Mouse (Mus musculus) CD4-positive, CD25-positive, alpha-beta regulatory T cell, adult 4 months (primary cell): Measurements from ENCODE around the gene Fabp7. TPM values are rescaled to one million over a fixed set of nuclear protein-coding genes. Genes with fewer than 3 reads are reported as not detected.

Experiments used
- ATAC-seq: one replicate; pipeline ENCODE4 v1.8.0; 2017
- polyA plus RNA-seq, 2 experiments: library from polyadenylated mRNA; unstranded; fragments of 100-300 nt; shearing (Covaris generic); gene quantifications; one replicate each; pipeline ENCODE4 v1.2.1; 2017

Gene Fabp7
- polyA plus RNA-seq: not detected

GRCm38 (mm10) chr10:57784876-57785150 lies at the start of gene Fabp7:
Fabp7 (plus strand) TSS chr10:57784881.
- no peak for ATAC-seq

- ATAC-seq: no peak
Measured at GRCm38 (mm10) chr10:57740733-57741132, 43.9 kb upstream of the Fabp7 start.

- ATAC-seq: no peak
Measured at GRCm38 (mm10) chr10:57741351-57741750, 43.3 kb upstream of the Fabp7 start.

GRCm38 (mm10) chr10:57743045-57743444 lies 41.6 kb upstream of the Fabp7 start:
- no peak for ATAC-seq

GRCm38 (mm10) chr10:57743606-57744016 lies 41.1 kb upstream of the Fabp7 start:
- peak; percentile 75 for ATAC-seq

GRCm38 (mm10) chr10:57744128-57744765 lies 40.4 kb upstream of the Fabp7 start:
- ATAC-seq: no peak

- peak; percentile 46 for ATAC-seq
Measured at GRCm38 (mm10) chr10:57745452-57745851, 39.2 kb upstream of the Fabp7 start.

GRCm38 (mm10) chr10:57747127-57747526 lies 37.6 kb upstream of the Fabp7 start:
- peak; percentile 51 for ATAC-seq

GRCm38 (mm10) chr10:57753343-57753742 lies 31.3 kb upstream of the Fabp7 start:
- peak; percentile 93 for ATAC-seq

GRCm38 (mm10) chr10:57755201-57755736 lies 29.4 kb upstream of the Fabp7 start:
- ATAC-seq: peak; percentile 29

GRCm38 (mm10) chr10:57758999-57759398 lies 25.7 kb upstream of the Fabp7 start:
- ATAC-seq: no peak

GRCm38 (mm10) chr10:57760694-57761093 lies 24.0 kb upstream of the Fabp7 start:
- peak; percentile 61 for ATAC-seq

GRCm38 (mm10) chr10:57763044-57763443 lies 21.6 kb upstream of the Fabp7 start:
- no peak for ATAC-seq

- ATAC-seq: no peak
Measured at GRCm38 (mm10) chr10:57783289-57784130, 1.2 kb upstream of the Fabp7 start.

GRCm38 (mm10) chr10:57784131-57784875 lies 378 bp upstream of the Fabp7 start:
- no peak for ATAC-seq

GRCm38 (mm10) chr10:57785552-57785951 lies 871 bp downstream of the Fabp7 start:
- no peak for ATAC-seq

GRCm38 (mm10) chr10:57792957-57793356 lies 8.3 kb downstream of the Fabp7 start:
- ATAC-seq: no peak

GRCm38 (mm10) chr10:57794018-57794417 lies 9.3 kb downstream of the Fabp7 start, which contains the start of gene Smpdl3a:
Smpdl3a (plus strand) TSS chr10:57794335.
- ATAC-seq: peak; percentile 1

GRCm38 (mm10) chr10:57794491-57795461 lies 10.1 kb downstream of the Fabp7 start:
- ATAC-seq: peak; percentile 47

- peak; percentile 10 for ATAC-seq
Measured at GRCm38 (mm10) chr10:57795542-57795941, 10.9 kb downstream of the Fabp7 start.

- ATAC-seq: peak; percentile 66
Measured at GRCm38 (mm10) chr10:57796057-57796456, 11.4 kb downstream of the Fabp7 start.

- peak; percentile 31 for ATAC-seq
Measured at GRCm38 (mm10) chr10:57799486-57799885, 14.8 kb downstream of the Fabp7 start.
